Mouse (Mus musculus): Measurements from ENCODE around the gene Slamf1. TPM values are rescaled to one million over a fixed set of nuclear protein-coding genes. Genes with fewer than 3 reads are reported as not detected.

Slamf1 gene
- total RNA-seq (2021): under 1 TPM in 1 of 2 experiments, not detected in 1; 0.19 TPM
- long read RNA-seq, experiment 1: 0 reads
- long read RNA-seq, experiment 2: 0 reads

- no peak for DNase-seq (ENCODE audit: low spot score in 2 of 2)
Measured at GRCm38 (mm10) chr1:171766898-171767297, at the start of gene Slamf1. Gene Slamf1, plus strand, starts transcription at chr1:171767127.

- DNase-seq (ENCODE audit: low spot score in 2 of 2): no peak
Measured at GRCm38 (mm10) chr1:171731195-171731594, 35.7 kb upstream of the Slamf1 start.

- no peak for DNase-seq (ENCODE audit: low spot score in 2 of 2)
Measured at GRCm38 (mm10) chr1:171734898-171735297, 32.0 kb upstream of the Slamf1 start.

- no peak for DNase-seq (ENCODE audit: low spot score in 2 of 2)
Measured at GRCm38 (mm10) chr1:171748127-171748969, 18.6 kb upstream of the Slamf1 start.

- no peak for DNase-seq (ENCODE audit: low spot score in 2 of 2)
Measured at GRCm38 (mm10) chr1:171761853-171762448, 5.0 kb upstream of the Slamf1 start.

- DNase-seq (ENCODE audit: low spot score in 2 of 2): no peak
Measured at GRCm38 (mm10) chr1:171770996-171771395, 4.1 kb downstream of the Slamf1 start.

- no peak for DNase-seq (ENCODE audit: low spot score in 2 of 2)
Measured at GRCm38 (mm10) chr1:171772121-171772735, 5.3 kb downstream of the Slamf1 start.

GRCm38 (mm10) chr1:171773232-171773989 is 6.5 kb downstream of the Slamf1 start:
- no peak for DNase-seq (ENCODE audit: low spot score in 2 of 2)

GRCm38 (mm10) chr1:171774266-171774665 is 7.3 kb downstream of the Slamf1 start:
- no peak for DNase-seq (ENCODE audit: low spot score in 2 of 2)

- DNase-seq (ENCODE audit: low spot score in 2 of 2): no peak
Measured at GRCm38 (mm10) chr1:171774678-171775077, 7.8 kb downstream of the Slamf1 start.

GRCm38 (mm10) chr1:171775781-171776180 is 8.9 kb downstream of the Slamf1 start:
- DNase-seq (ENCODE audit: low spot score in 2 of 2): no peak

GRCm38 (mm10) chr1:171777026-171777425 is 10.1 kb downstream of the Slamf1 start:
- DNase-seq (ENCODE audit: low spot score in 2 of 2): no peak

GRCm38 (mm10) chr1:171782287-171782915 is 15.5 kb downstream of the Slamf1 start:
- no peak for DNase-seq (ENCODE audit: low spot score in 2 of 2)

- no peak for DNase-seq (ENCODE audit: low spot score in 2 of 2)
Measured at GRCm38 (mm10) chr1:171785871-171786270, 18.9 kb downstream of the Slamf1 start.

- no peak for DNase-seq (ENCODE audit: low spot score in 2 of 2)
Measured at GRCm38 (mm10) chr1:171787281-171788015, 20.5 kb downstream of the Slamf1 start.

GRCm38 (mm10) chr1:171788461-171789283 is 21.7 kb downstream of the Slamf1 start:
- no peak for DNase-seq (ENCODE audit: low spot score in 2 of 2)

- no peak for DNase-seq (ENCODE audit: low spot score in 2 of 2)
Measured at GRCm38 (mm10) chr1:171789407-171789806, 22.5 kb downstream of the Slamf1 start.

- DNase-seq (ENCODE audit: low spot score in 2 of 2): no peak
Measured at GRCm38 (mm10) chr1:171791491-171791890, 24.6 kb downstream of the Slamf1 start.

- no peak for DNase-seq (ENCODE audit: low spot score in 2 of 2)
Measured at GRCm38 (mm10) chr1:171796185-171796584, 29.3 kb downstream of the Slamf1 start.

All from adrenal gland, adult 18-20 months (tissue).